Mouse (Mus musculus) layer of hippocampus, adult 11-12 months (tissue): ENCODE measurements around the gene Hs6st2.

Experiments used
- DNase-seq: peaks from one replicate; pipeline ENCODE4 v3.0.0; 2022; ENCODE audit warnings: low spot score

The Hs6st2 gene

DNA sequence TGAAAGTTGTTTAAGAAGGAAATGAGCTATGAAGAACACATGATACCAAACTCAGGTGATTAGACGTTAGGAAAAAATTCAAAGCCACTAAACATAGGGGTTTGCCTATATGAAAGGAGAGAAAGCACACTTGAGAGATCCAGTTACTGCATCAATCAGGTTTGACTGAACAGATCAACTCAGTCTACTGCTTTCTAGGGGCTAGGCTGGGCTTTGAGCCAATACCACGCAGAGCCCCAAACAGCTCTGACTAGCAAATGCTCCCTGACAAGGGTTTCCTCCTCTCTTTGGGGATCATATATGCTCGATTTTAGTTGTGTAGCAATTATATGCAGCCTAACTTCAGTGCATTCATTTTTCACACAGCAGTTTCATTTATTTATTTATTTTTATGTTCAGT, 96.2 kb downstream of the Hs6st2 start:
- DNase-seq: no peak

DNA sequence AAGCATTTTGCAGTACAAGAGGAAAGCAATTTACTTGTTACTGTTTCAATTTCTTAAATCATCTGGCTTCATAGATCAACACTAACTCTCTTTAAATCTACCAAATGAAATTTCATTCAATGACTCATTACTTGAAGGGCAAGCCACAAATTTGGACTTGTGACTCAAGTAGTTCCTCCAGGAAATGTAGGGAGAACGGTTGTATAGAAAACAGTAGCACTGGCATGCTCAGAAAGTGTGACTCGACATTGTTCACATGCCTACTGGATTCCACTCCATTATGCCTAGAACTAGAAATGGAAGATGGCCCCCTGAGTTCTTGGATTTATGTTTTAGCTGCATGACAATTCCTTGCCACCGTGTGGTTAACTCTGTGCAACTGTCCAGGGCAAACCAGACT, 100.0 kb downstream of the Hs6st2 start:
- no peak for DNase-seq

DNA sequence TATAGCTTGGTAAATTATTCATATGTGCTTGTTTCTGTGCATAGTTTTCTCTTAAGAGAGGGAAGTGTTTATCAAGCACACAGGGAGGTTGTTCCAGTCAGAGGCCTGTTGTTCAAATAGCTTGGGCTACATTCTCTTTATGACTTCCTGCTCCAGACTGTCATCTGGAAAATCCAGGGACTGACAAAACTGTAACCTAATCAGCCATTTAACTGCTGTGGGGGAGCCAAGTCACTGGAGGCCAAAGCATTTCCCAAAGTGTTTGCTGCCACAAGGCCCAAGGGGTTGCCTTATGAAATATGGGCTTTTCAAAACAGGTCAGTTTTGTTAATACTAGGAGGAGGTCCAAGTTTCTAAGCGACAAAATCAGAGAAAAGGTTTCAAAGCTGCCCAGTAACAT, 119.8 kb downstream of the Hs6st2 start:
- no peak for DNase-seq

DNA sequence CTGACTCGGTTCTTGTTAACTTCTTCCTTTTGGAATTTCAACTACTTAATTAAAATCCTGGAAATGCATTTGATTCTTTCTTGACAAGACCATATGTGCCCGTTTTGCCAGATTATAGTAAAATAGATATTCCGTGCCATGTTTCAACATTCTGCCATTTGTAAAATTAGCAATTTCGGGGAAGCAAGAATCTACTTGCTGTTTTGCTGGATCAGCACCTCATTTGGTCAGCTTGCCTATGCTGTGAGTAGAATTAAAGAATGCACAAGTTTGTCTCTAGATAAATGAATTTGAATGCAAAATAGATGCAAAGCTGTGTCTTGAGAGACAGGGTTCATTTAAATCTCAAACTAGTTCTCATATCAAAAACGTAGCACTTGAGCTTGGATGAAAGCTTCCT, 142.0 kb downstream of the Hs6st2 start:
- no peak for DNase-seq

DNA sequence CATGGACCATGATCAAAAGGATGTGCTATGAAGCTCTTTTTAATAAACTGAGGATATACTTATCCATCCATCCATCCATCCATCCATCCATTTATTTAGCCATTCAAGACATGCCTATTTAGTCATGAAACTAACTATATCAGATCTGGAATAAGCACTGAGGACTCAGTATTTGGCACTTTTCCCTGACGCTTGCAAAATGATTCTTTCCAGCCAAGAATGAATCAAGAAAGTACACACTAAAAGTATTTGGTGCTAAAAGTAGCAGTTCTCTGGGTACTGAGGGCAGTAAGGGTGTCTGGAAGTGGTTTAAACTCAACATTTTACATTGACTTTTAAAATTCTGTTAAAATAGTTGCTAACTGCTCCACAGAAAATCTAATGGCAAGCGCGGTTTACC, 144.6 kb downstream of the Hs6st2 start:
- no peak for DNase-seq

DNA sequence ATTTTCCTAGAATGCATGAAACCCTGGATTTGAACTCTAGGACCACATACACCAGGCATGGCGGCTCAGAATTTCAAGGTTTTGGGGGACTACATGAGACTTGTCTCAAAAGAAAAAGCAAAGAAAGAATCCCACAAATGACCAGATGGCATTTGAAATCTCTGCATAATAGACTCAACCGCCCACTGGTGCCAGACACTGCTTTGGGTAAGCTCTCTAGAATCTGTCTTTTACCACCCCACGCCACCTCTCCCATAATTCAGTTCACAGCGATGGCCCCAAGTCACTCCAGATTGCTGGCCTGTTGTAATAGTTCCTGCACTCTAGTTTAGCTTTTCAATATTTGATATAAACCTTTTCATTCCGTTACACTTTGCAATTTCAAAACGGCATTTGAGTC, 146.4 kb downstream of the Hs6st2 start:
- peak; percentile 3 for DNase-seq

DNA sequence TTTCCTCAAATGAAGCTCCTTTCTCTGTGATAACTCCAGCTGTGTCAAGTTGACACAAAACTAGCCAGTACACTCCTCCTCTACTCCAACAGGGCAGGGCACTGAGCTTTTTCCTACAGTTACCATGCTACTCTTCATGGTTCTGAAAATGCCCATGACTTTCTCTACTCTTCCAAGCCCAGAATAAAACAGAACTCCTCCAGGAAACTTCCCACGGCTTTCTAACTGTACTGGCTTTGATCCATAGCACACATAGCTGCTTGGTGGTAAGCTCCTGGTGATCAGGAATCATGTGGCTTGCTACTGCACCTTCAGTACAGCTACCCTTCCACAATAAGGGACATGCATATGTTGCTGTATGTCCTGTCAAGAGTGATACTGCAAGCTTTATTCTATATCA, 150.5 kb downstream of the Hs6st2 start:
- DNase-seq: no peak

DNA sequence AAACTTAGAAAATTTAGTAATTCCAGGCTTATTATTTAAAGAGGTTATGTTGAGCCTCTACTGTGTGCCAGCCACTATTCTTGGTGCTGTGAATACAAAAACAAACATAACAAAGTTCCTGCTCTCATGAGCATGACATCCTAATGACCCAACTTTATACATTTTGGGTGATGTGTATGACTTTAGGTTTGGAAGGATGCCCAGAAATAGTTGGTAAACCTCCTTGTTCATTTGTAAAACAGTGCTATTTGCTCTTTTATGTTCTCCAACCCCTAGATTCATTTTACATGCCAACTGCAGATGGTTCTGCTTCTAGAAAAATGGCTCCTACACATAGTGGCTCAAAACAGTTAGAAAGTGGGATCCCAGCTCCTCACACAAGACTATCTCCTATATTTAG, 153.1 kb downstream of the Hs6st2 start:
- no peak for DNase-seq

DNA sequence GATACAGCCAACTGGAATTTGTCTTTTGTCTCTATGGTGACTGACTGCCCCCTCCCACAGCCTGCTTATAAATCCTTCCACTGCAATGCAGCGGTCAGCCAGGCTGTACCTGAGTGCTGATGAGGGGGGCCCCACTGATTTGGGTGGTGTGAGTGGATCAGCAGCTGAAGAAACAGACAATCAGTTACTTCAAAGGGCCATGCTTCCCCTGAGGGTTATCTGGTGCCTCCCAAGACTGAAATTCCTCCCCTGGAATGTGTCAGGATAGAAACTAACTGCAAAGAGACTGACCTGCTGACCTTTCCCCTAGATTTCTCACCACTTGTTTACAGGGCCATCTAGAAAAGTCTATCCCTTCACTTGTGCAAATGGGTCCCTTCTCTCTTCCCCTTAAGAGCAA, 166.8 kb downstream of the Hs6st2 start:
- DNase-seq: no peak

DNA sequence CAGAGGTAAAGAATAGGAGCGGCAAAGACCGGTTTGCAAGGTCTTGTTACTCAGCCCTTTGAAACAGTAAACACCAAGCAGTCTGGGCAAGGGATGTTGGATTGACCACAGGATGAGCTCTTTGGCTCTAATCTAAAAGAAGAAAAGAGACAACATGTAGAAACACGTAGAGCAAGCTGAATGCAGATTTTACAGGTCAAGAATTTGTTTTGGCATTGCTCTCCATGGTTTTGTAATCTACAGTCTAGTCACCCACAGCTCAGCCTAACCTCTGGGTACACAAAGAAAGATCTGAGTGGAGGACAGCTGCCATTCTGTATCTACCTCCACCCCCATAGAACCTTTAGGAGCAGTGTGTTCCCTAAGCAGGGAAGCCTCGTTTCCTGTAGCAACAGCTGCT, 175.1 kb downstream of the Hs6st2 start:
- DNase-seq: no peak

DNA sequence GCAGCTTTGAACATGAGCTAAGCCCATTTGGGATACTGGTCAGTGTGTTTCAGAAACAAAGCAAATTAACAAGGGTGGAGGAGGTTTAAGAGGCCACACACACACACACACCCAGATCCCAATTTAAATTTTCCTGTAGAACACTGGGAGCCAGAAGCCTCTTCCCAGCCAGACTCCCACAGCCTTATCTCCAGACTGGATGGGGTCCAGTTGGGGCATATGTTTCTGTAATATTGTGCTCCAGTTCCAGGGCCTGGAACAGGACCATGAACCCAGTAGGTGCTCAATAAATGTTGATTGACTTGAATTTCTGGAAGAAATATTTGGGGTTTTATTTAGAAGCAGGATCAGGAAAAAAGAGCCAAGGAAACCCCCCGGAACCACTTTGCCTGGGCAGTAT, 176.0 kb downstream of the Hs6st2 start:
- DNase-seq: no peak

DNA sequence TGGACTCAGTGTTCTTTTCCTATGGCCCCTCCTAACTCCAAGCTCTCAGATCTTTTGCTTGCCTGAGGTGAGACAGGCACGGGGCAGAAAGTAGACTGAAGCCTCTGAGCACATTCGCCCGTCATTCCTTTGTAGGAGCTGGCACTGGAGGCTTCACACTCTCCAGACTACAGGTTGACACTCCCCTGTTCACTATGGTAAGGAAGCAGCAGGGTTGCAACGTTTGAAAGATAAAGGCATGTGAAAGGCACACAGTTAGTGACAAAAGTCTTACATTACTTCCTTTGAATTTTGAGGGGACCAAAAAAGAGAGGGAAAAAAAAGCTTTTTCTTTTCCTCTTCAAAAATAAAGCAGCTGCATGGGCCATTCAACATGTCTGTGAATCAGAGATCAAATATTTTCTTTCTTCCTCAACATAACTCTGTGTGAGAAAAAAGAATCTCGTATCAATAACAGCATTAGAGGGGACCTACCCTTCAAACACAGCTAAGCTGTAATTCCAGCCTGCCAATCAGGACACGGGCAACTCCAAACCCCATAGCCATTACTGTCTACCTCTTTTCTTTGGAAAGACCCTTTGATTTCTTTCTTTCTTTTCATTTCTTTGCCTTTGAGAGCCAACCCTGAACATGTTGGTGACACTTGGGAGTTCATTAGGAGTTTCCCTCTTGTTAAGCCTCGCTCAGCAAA, 177.7 kb downstream of the Hs6st2 start:
- DNase-seq: no peak

DNA sequence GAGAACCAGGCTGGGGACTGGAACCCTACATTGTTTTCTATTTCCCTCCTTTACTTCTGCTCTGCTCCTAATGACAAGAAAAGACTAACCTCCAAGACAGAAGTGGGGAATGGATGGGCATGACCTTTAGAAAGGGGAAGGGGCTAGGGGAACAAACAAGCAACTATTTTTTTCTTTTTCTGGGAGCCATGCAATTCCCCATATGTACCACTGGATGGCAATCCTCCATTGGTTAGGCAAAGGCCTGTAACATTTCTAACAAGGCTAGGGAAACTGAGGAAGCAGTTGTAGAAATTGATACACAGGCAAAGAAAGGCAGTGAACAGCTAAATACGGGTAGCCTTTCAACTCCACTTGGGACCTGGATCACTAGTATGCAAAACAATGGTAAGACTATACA, 183.8 kb downstream of the Hs6st2 start:
- no peak for DNase-seq

DNA sequence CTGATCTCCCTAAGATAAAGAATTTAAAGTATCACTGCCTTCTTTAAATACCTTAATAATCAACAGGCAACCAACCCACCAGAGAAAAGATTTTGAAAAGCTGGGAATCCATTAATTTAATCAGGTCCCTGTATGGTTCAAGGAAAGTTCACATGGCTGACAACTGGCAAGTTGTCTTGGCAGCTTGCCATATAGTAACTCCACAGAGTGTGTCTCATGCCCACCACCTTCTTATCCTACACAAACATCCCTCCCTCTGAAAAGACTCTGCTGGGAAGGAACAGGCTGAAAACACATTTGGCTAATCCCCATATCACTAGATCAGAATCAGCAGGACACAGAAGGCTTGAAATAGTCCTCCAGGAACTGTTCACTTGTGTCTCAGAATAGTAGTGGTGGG, 193.3 kb downstream of the Hs6st2 start:
- no peak for DNase-seq

DNA sequence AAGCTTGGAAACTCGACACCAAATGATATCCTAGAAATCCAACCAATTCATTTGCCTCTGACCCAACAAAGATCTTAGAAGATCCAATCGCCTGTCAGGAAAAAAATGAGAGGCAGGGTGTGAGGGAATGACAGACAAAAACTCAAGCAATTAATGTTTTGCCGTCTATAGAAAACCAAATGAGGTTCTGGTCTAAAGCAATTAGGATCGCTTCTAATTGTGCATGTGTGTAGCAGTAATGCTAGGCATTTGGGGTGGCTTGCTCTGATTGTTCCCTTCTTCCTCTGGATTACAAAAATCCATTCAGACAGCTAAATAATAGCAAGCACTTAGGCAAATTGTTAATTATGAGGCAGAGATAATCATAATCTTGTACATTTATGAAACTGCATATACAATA, 212.2 kb downstream of the Hs6st2 start:
- no peak for DNase-seq

DNA sequence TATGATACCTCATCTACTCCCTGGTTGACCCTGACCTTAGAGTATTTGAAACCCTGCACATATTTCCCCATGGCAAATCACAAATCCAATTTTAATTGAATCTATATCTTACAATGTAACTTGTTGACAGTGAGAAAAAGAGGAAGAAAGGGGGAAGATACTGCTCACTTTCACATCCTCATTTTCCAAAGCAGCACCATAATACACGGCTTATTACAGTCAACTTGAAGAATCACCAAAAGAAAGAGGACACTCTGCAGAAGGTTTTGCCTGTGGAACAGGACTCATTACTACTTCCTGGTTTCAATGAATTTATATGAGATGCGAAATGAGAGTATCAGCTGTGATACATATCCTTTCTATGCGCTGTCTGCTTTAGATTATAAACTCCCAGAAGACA, 220.2 kb downstream of the Hs6st2 start:
- DNase-seq: no peak

DNA sequence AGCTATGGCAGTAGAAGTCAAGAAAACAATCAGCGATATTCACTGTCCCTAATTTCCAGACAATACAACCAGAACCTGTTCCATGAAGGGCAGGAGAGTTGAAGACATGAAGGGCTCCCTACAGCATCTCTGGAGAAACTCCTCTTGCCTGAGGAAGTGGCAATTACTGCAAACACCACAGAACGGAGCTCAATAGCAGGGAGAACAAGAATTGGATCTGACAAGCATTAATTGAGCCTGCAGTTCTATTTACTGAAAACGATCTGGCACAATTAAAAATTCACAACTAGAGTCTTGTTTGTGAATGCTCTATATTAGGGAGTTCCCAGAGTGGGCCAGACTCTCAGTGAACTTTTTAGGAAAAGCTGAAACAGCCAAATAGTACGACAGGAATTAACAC, 238.3 kb downstream of the Hs6st2 start:
- no peak for DNase-seq

DNA sequence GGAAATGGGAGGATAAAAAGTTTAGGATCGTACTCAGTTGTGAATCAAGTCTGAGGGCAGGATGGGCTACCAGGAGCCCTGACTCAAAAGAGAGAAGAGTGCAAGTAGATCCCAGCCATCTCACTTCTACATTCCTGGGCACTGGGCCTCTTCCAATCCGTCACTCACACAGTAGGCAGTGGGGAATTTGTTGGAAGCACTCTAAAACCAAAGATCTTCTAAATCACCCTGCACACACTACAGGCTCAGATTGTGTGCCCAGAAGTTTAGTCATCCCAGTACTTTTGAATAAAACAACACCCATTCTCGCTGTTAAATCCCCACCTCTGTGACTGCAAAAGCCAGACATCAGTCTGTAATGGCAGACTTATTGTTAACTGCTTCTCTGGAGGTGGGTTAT, 249.9 kb downstream of the Hs6st2 start:
- no peak for DNase-seq

DNA sequence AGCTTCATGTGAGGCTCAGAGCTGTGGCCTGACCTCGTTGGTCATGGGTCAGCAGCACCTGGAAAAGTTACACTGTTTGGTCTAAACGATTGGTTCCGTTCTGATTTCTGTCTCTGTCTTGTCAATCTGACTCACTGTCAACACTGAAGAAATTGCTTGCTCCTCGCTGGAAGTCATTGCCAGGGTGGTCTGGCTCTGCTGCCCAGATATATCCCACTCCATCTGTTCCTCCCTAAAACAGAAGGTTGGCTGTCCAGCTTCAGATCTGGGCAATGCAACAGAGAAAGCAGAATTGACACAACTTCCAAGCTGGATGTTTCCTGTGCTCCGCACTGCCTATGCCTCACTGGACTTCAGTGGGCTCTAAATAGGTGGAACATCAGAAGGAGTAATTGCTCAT, 256.6 kb downstream of the Hs6st2 start:
- DNase-seq: no peak

DNA sequence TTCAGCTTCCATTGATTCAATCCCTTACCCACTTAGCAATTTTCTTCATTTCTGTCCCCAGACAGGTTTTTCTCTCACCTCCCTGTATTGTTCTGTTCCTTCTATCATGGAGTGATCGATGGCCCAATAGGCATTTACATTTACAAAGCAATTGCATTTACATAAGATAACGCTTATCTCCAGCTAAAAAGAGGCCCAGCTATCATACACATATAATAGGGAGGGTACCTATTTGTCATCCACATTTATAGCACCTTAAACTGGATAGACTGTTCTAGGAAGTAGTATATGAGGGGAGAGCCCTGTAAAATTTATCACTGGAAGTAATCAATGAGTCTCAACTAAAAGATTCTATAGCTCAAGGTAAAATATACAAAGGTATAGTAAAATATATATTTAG, 271.4 kb downstream of the Hs6st2 start:
- no peak for DNase-seq

DNA sequence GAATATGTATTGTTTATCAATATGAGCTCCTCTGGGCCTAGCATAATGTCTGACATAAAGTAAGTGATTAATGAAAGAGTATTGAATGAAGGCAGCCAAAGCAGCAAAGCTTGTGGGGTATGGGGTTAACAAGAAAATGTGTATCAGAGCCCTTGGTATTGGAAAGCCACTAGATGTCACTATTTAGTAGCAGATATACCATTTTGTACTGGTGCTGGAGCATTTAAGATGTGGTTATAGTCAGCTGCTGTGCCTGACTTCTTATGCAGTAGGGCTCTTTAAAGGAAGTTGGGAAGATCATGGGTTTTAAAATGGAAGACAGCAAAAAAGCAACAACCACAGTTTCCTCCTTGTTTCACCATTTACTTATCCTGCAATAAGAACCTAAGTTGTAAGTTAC, 284.2 kb downstream of the Hs6st2 start:
- DNase-seq: peak; percentile 3

DNA sequence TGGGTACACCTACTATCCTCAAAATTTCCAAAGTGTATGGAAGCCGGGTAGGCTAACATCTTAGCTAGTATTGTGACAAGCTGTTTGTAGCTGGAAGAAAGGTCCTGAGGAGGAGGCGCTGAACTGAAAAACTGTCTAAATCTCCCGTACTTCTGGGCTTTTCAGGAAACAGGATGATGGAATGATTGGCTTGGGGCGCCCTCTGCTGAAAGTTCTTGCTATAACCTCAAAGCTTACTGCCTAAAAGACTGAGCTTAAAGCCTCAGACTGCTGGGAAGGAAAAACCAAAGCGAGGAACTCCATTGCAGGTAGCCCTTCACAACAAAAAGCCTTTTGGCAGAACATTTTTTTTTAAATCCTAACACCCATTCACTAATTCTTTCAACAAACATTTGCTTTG, 307.0 kb downstream of the Hs6st2 start:
- DNase-seq: peak; percentile 72

DNA sequence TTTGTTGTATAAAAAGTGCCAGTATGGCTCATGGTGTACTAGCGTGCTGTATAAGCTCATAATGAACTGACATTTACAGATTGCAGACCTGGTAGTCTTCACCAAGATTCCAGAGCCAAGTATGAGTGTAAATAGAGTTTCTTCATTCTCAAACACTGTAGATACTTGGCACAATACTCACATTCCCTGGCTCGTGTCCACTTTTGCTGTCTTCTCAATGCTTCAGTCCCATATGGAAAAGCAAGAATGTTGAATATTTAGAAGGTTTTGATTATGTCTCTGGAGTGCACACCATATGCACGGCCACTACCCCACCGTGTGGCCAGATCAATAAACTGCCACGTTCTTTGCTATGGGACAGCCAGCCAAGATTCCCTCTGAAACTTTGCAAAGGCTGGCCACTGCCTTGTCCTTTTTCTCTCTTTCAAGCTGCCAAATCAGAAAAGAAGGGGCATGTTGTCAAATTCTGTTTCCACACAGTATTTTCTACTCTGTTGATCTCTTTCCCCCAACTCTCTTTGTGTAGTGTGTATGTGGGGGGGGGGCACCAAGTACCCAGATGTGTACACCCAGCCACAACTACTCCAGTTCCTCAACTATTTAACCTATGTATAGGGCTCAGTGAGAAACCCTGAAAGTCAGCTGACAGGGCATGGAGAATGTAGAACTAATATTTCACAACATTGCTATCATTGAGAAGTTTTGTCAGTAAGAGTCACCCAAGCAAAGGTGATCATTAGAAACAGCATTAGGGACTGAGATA, 309.0 kb downstream of the Hs6st2 start:
- peak; percentile 12 for DNase-seq

DNA sequence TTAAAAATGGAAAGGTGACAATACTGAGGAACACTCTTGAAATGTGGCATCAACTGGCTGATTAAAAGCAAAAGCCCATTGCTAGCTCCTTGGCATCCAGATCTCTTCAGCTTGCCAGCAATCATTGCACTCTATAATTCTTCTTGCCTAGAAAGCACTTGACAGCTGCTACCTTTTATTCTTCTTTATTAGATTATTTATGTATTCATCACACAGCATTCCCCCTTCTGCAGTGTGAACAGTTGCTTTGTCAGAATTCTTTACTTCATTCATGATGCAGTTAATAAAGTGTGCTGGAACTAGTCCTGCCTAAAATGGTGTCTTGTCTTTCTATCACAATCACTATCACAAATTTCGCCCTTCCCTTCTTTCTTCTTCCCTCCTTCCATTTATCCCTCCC, 332.0 kb downstream of the Hs6st2 start:
- no peak for DNase-seq
